Mouse (Mus musculus): ENCODE results near the gene Aak1. TPM values are rescaled to one million over a fixed set of nuclear protein-coding genes. Genes with fewer than 3 reads are reported as not detected.

Aak1 gene
- total and polyA plus RNA-seq, 2 experiments: 2.6 to 7.2 TPM

DNA sequence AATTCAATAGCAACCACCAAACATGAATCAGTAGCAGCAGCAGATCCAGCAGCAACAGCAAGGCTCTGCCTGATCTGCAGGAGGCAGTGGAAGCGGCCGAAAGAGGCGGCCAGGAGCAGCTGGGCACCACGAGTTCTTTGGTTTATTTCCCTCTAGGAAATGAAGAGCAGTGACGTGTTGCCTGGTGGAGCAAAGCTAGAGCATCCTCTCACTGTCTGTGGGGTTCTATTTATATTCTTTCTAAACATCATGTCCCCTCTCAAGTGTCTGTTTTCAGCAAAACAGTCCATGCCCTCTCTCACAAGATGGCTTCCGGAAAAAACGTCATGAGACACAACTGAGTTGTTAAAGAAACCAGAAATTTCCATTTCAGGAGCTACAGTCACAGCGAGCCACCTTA, 189.8 kb downstream of the Aak1 start:
- Histone ChIP-seq H3K27ac (replicated peaks; ENCODE audit: insufficient read depth, low read depth, low read length) (no peak overlapping the region), H3K4me3 (ENCODE audit: insufficient read depth, low read depth, low read length) (no peak overlapping the region), H3K79me2 (ENCODE audit: control insufficient read depth, insufficient read depth, low read length) (peaks cover 8% of the 10 kb centered on the region; the same call in 1 of the 2 replicates), H3K36me3 (ENCODE audit: control insufficient read depth, insufficient read depth, low read length) (no peaks in the 10 kb centered on the region), H3K9ac (ENCODE audit: low read depth, low read length) (no peak overlapping the region), H3K27me3 (ENCODE audit: control insufficient read depth, insufficient read depth, low read length) (no peaks in the 10 kb centered on the region), H3K4me1 (ENCODE audit: control insufficient read depth, insufficient read depth, low read length) (peaks cover 5% of the 10 kb centered on the region)
- TF ChIP-seq POLR2A (IDR thresholded peaks at IDR 0.05; ENCODE audit: extremely low read depth, insufficient read depth, low read length) (no peak), CTCF (IDR thresholded peaks at IDR 0.05; ENCODE audit: low read depth, low read length) (no peak)
- no peak for DNase-seq (ENCODE audit: extremely low read depth, low read depth, low spot score)
- WGBS: 94% methylated on average over 8 of the region's 8 CpGs

DNA sequence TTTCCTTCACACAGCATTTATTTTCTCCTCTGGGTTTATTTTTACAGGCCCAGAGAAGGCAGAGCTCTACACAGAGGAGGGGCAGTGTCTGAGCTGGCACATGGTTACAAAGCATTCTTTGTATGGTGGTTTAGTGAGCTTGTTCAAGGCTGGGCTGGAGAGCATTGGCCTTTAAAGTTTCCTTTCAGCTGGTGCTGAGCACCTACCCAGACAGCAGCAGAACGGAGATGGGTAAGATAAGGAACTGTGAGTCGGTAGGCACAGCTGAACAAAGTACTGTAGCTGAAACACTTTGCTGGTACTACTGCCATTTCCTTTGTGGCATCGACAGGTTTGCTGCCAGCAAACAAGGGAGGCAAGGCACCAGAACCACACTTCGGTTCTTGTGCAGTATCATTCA, 191.7 kb downstream of the Aak1 start:
- WGBS: 90% methylated on average over 4 of the region's 4 CpGs
- Histone ChIP-seq H3K79me2 (ENCODE audit: control insufficient read depth, insufficient read depth, low read length) (peaks cover 8% of the 10 kb centered on the region; the same call in 1 of the 2 replicates), H3K4me1 (ENCODE audit: control insufficient read depth, insufficient read depth, low read length) (peaks cover 7% of the 10 kb centered on the region), H3K4me3 (ENCODE audit: insufficient read depth, low read depth, low read length) (no peak overlapping the region), H3K27me3 (ENCODE audit: control insufficient read depth, insufficient read depth, low read length) (no peaks in the 10 kb centered on the region), H3K9ac (ENCODE audit: low read depth, low read length) (no peak overlapping the region), H3K36me3 (ENCODE audit: control insufficient read depth, insufficient read depth, low read length) (no peaks in the 10 kb centered on the region), H3K27ac (replicated peaks; ENCODE audit: insufficient read depth, low read depth, low read length) (no peak overlapping the region)
- no peak for DNase-seq (ENCODE audit: extremely low read depth, low read depth, low spot score)
- no peak for TF ChIP-seq POLR2A (IDR thresholded peaks at IDR 0.05; ENCODE audit: extremely low read depth, insufficient read depth, low read length)
- no peak for TF ChIP-seq CTCF (IDR thresholded peaks at IDR 0.05; ENCODE audit: low read depth, low read length)

DNA sequence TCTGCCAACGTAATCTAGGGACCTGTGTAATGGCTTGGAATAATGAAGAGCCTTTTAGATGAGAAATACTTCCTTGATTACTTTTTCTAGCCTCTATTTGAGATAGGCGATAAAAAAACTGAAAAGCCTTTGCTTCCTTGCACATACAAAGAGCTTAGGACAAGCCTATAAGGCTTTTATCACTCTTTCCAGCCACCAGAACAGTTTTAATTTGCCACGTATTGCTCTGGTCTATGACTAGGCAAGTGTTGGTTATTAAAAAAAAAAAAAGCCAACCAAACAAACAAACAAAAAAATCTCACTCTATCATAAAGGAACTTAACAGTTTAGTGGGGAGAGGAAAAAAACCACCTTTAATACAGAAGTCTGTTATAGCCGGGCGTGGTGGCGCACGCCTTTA, 192.1 kb downstream of the Aak1 start:
- Histone ChIP-seq H3K36me3 (ENCODE audit: control insufficient read depth, insufficient read depth, low read length) (no peaks in the 10 kb centered on the region), H3K4me1 (ENCODE audit: control insufficient read depth, insufficient read depth, low read length) (peaks cover 7% of the 10 kb centered on the region), H3K9ac (ENCODE audit: low read depth, low read length) (no peak overlapping the region), H3K27me3 (ENCODE audit: control insufficient read depth, insufficient read depth, low read length) (no peaks in the 10 kb centered on the region), H3K27ac (replicated peaks; ENCODE audit: insufficient read depth, low read depth, low read length) (no peak overlapping the region), H3K79me2 (ENCODE audit: control insufficient read depth, insufficient read depth, low read length) (peaks cover 8% of the 10 kb centered on the region; the same call in 1 of the 2 replicates), H3K4me3 (ENCODE audit: insufficient read depth, low read depth, low read length) (no peak overlapping the region)
- WGBS: 91% methylated on average over 7 of the region's 7 CpGs
- DNase-seq (ENCODE audit: extremely low read depth, low read depth, low spot score): no peak
- no peak for TF ChIP-seq CTCF (IDR thresholded peaks at IDR 0.05; ENCODE audit: low read depth, low read length)
- TF ChIP-seq POLR2A (IDR thresholded peaks at IDR 0.05; ENCODE audit: extremely low read depth, insufficient read depth, low read length): no peak

DNA sequence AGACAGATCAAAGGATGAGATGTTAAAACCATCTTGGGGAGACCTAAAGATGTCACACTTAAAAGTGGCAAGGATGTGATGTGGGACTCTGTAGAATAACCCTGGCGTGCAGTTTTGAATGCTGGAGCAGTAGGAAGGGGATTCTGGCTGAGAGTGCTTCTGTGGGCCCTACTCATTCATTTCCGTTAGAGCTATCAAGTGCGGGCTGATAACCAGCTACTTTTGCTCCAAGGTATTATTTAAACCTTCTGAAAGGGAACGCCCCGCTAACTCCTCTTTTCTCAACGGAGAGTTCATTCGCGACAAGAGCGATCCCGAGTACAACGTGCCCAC, 192.7 kb downstream of the Aak1 start:
- TF ChIP-seq CTCF (IDR thresholded peaks at IDR 0.05; ENCODE audit: low read depth, low read length) (no peak), POLR2A (IDR thresholded peaks at IDR 0.05; ENCODE audit: extremely low read depth, insufficient read depth, low read length) (no peak)
- no peak for DNase-seq (ENCODE audit: extremely low read depth, low read depth, low spot score)
- peak overlapping the region; percentile 86 for H3K9ac ChIP-seq (ENCODE audit: low read depth, low read length)
- 2% methylated on average over 11 of the region's 11 CpGs for whole genome bisulfite sequencing
- H3K79me2 ChIP-seq (ENCODE audit: control insufficient read depth, insufficient read depth, low read length): peaks cover 8% of the 10 kb centered on the region; the same call in 1 of the 2 replicates
- H3K27me3 ChIP-seq (ENCODE audit: control insufficient read depth, insufficient read depth, low read length): no peaks in the 10 kb centered on the region
- peak overlapping the region; percentile 74 for H3K4me3 ChIP-seq (ENCODE audit: insufficient read depth, low read depth, low read length)
- H3K27ac ChIP-seq (replicated peaks; ENCODE audit: insufficient read depth, low read depth, low read length): peak overlapping the region; percentile 88
- peaks cover 7% of the 10 kb centered on the region for H3K4me1 ChIP-seq (ENCODE audit: control insufficient read depth, insufficient read depth, low read length)
- no peaks in the 10 kb centered on the region for H3K36me3 ChIP-seq (ENCODE audit: control insufficient read depth, insufficient read depth, low read length)

DNA sequence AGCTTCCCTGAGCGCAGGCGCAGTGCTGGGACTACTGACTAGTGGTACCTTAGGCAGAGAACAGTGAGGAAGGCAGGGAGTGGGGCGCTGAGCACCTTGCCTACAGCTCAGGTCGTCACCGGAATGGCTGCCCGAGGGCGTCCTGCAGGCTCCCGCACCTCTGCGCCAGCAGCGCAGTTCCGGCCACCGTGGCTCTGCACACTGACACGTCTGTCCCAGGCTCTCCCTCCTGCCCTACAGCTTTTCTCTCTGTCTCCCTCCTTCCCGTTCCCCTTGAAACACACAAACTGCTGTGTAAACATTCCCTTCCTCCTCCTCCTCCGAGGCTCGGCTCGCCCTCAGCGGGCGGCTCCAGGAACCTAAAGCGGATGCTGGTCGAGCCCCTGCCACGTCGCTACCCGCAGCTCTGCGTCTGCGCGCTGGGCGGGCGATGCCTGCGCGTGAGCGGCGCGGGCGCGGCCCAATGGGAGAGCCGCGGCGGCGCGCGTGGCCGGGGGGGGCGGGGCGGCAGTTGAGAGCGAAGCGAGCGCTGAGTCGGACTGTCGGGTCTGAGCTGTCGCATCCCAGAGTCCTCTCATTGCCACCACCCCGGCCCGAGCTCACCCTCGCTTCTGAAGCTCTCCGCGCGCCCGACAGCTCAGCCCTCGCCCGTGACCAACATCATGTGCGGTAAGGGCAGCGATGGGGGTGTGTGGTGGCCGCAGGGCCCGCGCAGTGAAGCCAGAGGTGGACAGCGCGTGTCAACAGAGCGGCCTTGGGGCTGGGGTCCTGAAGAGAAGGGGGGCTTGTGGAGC, 193.2 kb downstream of the Aak1 start, which contains the start of gene Gfpt1:
Gene Gfpt1 (plus strand): TSS at position 510 of the 794 bp plus-strand sequence.
- peak within 1 kb of the TSS; percentile 90 for H3K4me3 ChIP-seq (ENCODE audit: insufficient read depth, low read depth, low read length)
- peak within 1 kb of the TSS; percentile 97 for H3K9ac ChIP-seq (ENCODE audit: low read depth, low read length)
- peaks cover 8% of the 10 kb centered on the region; the same call in 1 of the 2 replicates for H3K79me2 ChIP-seq (ENCODE audit: control insufficient read depth, insufficient read depth, low read length)
- no peaks in the 10 kb centered on the region for H3K36me3 ChIP-seq (ENCODE audit: control insufficient read depth, insufficient read depth, low read length)
- peak; percentile 83 for TF ChIP-seq POLR2A (IDR thresholded peaks at IDR 0.05; ENCODE audit: extremely low read depth, insufficient read depth, low read length)
- TF ChIP-seq CTCF (IDR thresholded peaks at IDR 0.05; ENCODE audit: low read depth, low read length): no peak
- WGBS: under 1% methylated on average over 68 of the region's 68 CpGs
- H3K27me3 ChIP-seq (ENCODE audit: control insufficient read depth, insufficient read depth, low read length): no peaks in the 10 kb centered on the region
- H3K4me1 ChIP-seq (ENCODE audit: control insufficient read depth, insufficient read depth, low read length): peaks cover 7% of the 10 kb centered on the region
- peak; percentile 78 for DNase-seq (ENCODE audit: extremely low read depth, low read depth, low spot score)
- peak within 1 kb of the TSS; percentile 88 for H3K27ac ChIP-seq (replicated peaks; ENCODE audit: insufficient read depth, low read depth, low read length)

DNA sequence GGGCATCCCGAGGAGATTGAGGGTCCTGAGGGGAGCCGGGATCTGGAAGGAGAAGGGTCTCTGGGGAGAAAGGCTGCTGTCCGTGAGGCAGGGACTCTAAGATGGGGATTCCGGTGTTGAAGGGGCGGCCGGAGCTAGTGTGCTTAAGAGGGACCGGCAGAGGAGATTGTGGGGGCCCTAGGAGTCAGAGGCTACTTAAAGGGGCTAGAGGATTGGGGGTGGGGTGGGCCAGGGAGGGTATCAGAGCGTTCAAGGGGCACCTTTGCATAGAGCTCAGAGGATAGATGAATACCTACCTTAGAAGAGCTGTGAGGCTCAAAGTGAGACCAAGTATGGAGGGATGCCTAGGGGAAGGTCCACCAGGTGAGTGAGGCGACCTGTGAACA, 193.8 kb downstream of the Aak1 start:
- WGBS: 3% methylated on average over 9 of the region's 9 CpGs

More for the DNA sequence above, 193.8 kb downstream of the Aak1 start:
- TF ChIP-seq POLR2A (IDR thresholded peaks at IDR 0.05; ENCODE audit: extremely low read depth, insufficient read depth, low read length) (no peak), CTCF (IDR thresholded peaks at IDR 0.05; ENCODE audit: low read depth, low read length) (no peak)
- Histone ChIP-seq H3K4me1 (ENCODE audit: control insufficient read depth, insufficient read depth, low read length) (peaks cover 7% of the 10 kb centered on the region), H3K79me2 (ENCODE audit: control insufficient read depth, insufficient read depth, low read length) (peaks cover 8% of the 10 kb centered on the region; the same call in 1 of the 2 replicates), H3K36me3 (ENCODE audit: control insufficient read depth, insufficient read depth, low read length) (peaks cover 3% of the 10 kb centered on the region; the same call in 1 of the 2 replicates), H3K9ac (ENCODE audit: low read depth, low read length) (peak overlapping the region; percentile 97), H3K4me3 (ENCODE audit: insufficient read depth, low read depth, low read length) (peak overlapping the region; percentile 90), H3K27ac (replicated peaks; ENCODE audit: insufficient read depth, low read depth, low read length) (peak overlapping the region; percentile 53; the same call in 1 of the 2 replicates), H3K27me3 (ENCODE audit: control insufficient read depth, insufficient read depth, low read length) (no peaks in the 10 kb centered on the region)
- no peak for DNase-seq (ENCODE audit: extremely low read depth, low read depth, low spot score)
